Comparison of ENCODE assay signal across 24 mouse cellular contexts in the genomic region with DNA sequence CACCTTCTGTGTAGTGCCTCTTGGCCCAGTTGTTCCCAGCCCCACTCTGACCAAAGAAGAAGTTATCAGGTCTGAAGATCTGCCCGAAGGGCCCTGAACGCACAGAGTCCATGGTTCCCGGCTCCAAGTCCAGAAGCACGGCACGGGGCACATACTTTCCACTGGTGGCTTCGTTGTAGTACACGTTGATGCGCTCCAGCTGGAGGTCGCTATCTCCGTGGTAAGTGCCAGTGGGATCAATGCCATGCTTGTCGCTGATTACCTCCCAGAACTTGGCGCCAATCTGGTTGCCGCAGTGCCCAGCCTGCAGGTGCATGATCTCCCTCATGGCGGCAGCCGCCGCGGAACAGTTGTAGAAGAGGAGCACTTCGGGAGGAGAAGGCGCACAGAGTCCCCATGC. TPM values are rescaled to one million over a fixed set of nuclear protein-coding genes. Genes with fewer than 3 reads are reported as not detected.
DNase-seq lines count a peak whose midpoint lies in the region; ATAC-seq lines count a peak whose summit lies in the region.
"Had no signal": no experiment of that assay in that cellular context is flagged by ENCODE, and none has a peak within 500 bp of the region (broad histone marks: within the 10 kb centered on the region; RNA-seq: fewer than 3 reads in every experiment).

No protein-coding gene starts in this region.

- intact Hi-C loops in gastrocnemius, postnatal 14 days (cut with DNase I; ENCODE audit: low total_unique reads) = no loop called here

- peak; percentile 87 for ATAC-seq in erythroid progenitor cell, adult 5-6 weeks (replicated peaks; ENCODE audit: low FRiP score, poor library complexity, severe bottlenecking)
- ATAC-seq in megakaryocyte-erythroid progenitor cell, adult 5-6 weeks (replicated peaks; ENCODE audit: low FRiP score, low TSS enrichment, poor library complexity, severe bottlenecking) = 0 out of 2 replicates have a peak, but pooled peaks have one; percentile 57
- ATAC-seq: activated CD4-positive, CD25-positive, alpha-beta regulatory T cell, adult 4 months; CD4-positive, CD25-positive, alpha-beta regulatory T cell, adult 4 months; forebrain, embryonic 13.5 days; forebrain, embryonic 15.5 days; forebrain, postnatal 0 days; Patski had no signal

- DNase-seq in R1 (ENCODE audit: low read depth, low spot score) (peak; percentile 4), ZHBTc4 (ENCODE audit: low read depth, low spot score) (peak; percentile 18)
- DNase-seq in urinary bladder, adult 2 months (ENCODE audit: low spot score) = no peak
- DNase-seq in gastrocnemius, postnatal 14 days = no peak
- DNase-seq in layer of hippocampus, adult 8-10 months (ENCODE audit: low spot score in 2 of 2) = no peak
- DNase-seq: adrenal gland, adult 8-10 months; adrenal gland, postnatal 14 days; adrenal gland, postnatal 36 days; cerebellum, adult 11-12 months; cerebellum, adult 2 months; cerebellum, adult 9-10 months; cerebellum, postnatal 10 days; cerebellum, postnatal 25 days; forebrain, postnatal 0 days had no signal

RNA-seq across cellular contexts. Expression of a gene that starts 7.8 kb away (rescaled TPM):
- 0.84 TPM in 1 of 2 replicates, not detected in the other for total RNA-seq in erythroid progenitor cell, adult 5-6 weeks (2015; ENCODE audit: low replicate concordance)
- 0.51 TPM in 1 of 2 replicates, not detected in the other for total RNA-seq in erythroid progenitor cell, adult 5-6 weeks (2017; ENCODE audit: low replicate concordance)
- not detected in 2 replicates for total RNA-seq in megakaryocyte-erythroid progenitor cell, adult 5-6 weeks (2014; fragmentation: Nextera tagmentation)
- total RNA-seq in megakaryocyte-erythroid progenitor cell, adult 5-6 weeks (2017) = not detected in 2 replicates
- polyA plus RNA-seq in urinary bladder, adult 2 months (2012; rRNA removed) = 0.70 and 1.0 TPM in 2 replicates
- total RNA-seq in gastrocnemius, postnatal 14 days (2021) = 1 to 10 TPM; 3.6 TPM
- 10 to 100 TPM; 17.7 to 25.7 (median 21.8) TPM for total RNA-seq in layer of hippocampus, adult 8-10 months (2022)
- total RNA-seq: adrenal gland, postnatal 14 days; CH12.LX had no signal
- polyA plus RNA-seq: CD4-positive, CD25-positive, alpha-beta regulatory T cell, adult 4 months; erythroblast, embryonic 14.5 days; G1E; Patski had no signal

Comparison
In these comparisons a context has a peak if more than half of its experiments do, and no peak if none do; other contexts are left out.
1. DNase-seq: peak in R1 (single experiment) and ZHBTc4 (single experiment); none in urinary bladder, adult 2 months (single experiment), gastrocnemius, postnatal 14 days (single experiment) and layer of hippocampus, adult 8-10 months (0 of 2).
2. RNA of a gene that starts 7.8 kb away (total RNA-seq): 17.7 to 25.7 TPM in layer of hippocampus, adult 8-10 months; 3.6 TPM in gastrocnemius, postnatal 14 days, 0.51 to 0.84 TPM in erythroid progenitor cell, adult 5-6 weeks and not detected in megakaryocyte-erythroid progenitor cell, adult 5-6 weeks; every median in the first group is over 4 times any median in the second.